Mouse (Mus musculus): ENCODE results near the gene Gm49373. TPM values are rescaled to one million over a fixed set of nuclear protein-coding genes. Genes with fewer than 3 reads are reported as not detected.

Gene Gm49373
- total RNA-seq, 2 experiments from 2014 or later: 0.31 to 0.32 TPM

DNA sequence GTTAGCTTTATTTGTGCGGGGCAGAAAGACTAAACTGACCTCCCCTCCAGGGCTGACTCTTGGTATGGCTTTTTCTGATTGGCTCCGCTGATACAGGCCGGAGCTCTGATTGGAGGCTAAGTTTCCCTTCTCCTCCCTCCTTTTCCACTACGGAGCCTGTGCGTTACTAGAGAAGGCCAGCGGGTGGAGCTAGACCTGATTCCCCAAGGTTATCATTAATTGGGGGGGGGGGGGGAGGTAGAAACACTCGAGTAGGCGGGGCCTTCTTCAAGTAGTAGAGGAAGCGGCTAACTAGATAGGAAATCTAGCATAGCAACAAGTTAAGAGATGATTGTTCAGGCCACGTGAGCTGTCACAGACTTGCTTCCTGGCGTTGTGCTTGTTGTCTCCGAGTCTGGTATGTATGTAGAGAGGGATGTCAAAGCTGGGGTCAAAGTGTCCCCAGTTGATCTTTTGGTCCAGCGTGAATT is 42.1 kb downstream of the Gm49373 start:
- peak; percentile 90 for DNase-seq
- intact Hi-C loops (cut with DNase I): loop anchor here (2.0 kb wide), 2 partner anchors 42 to 106 kb away; partner anchors contain the start of genes Fdx1l and Gm49373

DNA sequence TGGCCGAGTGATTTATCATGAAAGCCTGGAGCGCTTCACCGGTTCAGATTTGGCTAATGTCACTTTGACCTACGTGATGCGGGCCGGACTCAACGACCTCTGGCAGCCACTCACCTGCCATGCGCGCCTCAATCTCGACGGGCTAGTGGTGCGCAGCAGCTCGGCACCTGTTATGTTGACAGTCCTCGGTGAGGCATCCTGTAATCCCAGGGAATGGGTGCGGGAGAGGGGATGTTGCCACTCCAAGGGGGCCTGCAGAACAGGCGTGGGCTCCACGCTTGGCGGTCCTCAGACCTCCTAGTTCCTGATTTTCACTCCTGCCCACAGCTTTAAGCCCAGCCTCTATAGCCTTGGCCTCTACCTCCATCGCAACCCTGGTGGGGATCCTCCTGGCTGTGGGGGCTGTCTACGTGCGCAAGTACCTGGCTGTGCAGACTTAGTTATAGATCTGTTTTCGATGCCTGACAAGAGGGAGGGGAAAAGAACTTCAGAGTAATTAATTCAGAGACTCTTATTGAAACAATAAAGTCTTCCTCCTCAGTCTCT is 42.8 kb downstream of the Gm49373 start:
- intact Hi-C loops (cut with DNase I): loop anchor here (2.0 kb wide), 2 partner anchors 43 to 107 kb away; partner anchors contain the start of genes Fdx1l and Gm49373
- no peak for DNase-seq

DNA sequence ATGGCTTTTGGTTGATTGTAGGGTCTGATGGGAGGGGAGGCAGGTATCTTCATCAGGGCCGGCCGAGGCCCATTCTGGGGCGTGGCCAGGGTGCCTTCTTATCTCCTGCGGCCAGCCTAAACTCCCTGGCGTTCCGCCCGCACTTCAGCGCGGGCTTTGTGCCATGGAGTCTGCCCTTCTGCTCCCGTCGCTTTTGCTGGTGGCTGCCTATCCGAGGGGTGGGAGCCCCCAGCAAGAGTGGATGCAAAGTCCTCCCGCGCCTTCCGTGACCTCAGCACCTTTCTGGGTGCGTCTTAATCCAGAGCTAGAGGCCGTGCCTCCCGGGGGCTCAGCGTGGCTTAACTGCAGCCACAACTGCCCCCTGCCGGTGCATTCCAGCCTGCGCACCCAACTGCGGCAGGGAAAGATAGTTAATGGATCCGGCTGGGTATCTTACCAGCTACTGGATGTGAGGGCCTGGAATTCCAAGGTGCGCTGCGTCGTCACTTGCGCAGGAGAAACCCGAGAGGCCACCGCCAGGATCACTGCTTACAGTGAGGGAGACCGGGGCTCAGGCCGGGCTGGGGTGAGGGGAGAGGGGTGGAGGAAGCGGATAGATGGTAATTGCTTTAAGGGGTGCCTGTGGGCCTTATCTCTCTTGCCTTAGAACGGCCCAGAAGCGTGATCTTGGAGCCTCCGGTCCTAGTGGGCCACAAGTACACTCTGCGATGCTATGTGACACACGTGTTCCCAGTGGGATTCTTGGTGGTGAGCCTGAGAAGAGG is 43.4 kb downstream of the Gm49373 start, which contains the start of gene Icam4:
TSS of gene Icam4 (plus strand) at position 83 of the 764 bp plus-strand sequence.
- intact Hi-C loops (cut with DNase I): loop anchor here (2.0 kb wide), 3 partner anchors 27 to 107 kb away; partner anchors contain the start of genes Fdx1l, Gm49373 and Mrpl4
- DNase-seq: peak; percentile 87 to 89

DNA sequence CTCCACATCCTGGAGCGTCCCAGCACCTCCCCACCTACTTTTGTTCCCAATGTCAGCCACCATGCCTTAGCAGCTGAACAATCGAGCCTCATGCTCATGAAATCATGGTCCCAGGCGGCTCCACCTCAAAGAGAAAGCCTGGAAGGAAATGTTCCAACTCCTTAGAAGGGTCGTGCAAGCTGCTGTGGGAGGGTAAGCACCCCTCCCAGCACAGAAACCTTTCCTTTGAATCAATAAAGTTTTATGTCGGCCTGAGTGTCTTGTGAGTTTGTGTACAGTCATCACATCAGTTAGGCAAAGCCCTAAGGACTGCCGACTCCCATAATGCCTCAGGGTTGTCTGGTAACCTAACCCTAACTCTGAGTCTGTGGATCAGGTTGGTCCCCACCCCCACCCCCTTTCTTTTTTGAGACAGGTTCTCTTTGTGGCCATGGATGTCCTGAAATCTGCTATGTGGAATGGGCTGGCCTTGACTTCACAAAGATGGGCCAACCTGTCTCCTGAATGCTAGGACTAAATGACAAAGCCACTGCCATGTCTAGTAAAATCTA is 44.3 kb downstream of the Gm49373 start:
- no peak for DNase-seq
- intact Hi-C loops (cut with DNase I): loop anchor here (2.0 kb wide), 1 partner anchor 26 kb away; the partner anchor contains the start of gene Mrpl4

DNA sequence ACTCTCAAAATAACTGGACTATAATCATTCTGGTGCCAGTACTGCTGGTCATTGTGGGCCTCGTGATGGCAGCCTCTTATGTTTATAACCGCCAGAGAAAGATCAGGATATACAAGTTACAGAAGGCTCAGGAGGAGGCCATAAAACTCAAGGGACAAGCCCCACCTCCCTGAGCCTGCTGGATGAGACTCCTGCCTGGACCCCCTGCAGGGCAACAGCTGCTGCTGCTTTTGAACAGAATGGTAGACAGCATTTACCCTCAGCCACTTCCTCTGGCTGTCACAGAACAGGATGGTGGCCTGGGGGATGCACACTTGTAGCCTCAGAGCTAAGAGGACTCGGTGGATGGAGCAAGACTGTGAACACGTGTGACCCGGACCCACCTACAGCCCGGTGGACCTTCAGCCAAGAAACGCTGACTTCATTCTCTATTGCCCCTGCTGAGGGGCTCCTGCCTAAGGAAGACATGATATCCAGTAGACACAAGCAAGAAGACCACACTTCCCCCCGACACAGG is 45.1 kb downstream of the Gm49373 start:
- no peak for DNase-seq
- intact Hi-C loops (cut with DNase I): loop anchor here (2.0 kb wide), 1 partner anchor 25 kb away; the partner anchor contains the start of gene Mrpl4

DNA sequence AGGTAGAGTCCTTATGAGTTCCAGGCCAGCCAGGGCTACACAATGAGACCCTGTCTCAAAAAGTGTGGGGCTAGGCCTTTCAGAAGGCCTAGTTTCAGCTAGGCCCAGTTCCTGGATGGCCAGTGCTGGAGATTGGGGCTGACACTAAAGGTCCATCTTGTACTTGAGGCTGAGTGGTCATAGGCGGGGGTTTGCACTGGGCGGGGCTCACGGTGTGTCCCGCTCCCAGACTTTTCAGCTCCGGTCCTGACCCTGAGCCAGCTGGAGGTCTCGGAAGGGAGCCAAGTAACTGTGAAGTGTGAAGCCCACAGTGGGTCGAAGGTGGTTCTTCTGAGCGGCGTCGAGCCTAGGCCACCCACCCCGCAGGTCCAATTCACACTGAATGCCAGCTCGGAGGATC is 46.0 kb downstream of the Gm49373 start:
- no peak for DNase-seq
- intact Hi-C loops (cut with DNase I): no loop called here

DNA sequence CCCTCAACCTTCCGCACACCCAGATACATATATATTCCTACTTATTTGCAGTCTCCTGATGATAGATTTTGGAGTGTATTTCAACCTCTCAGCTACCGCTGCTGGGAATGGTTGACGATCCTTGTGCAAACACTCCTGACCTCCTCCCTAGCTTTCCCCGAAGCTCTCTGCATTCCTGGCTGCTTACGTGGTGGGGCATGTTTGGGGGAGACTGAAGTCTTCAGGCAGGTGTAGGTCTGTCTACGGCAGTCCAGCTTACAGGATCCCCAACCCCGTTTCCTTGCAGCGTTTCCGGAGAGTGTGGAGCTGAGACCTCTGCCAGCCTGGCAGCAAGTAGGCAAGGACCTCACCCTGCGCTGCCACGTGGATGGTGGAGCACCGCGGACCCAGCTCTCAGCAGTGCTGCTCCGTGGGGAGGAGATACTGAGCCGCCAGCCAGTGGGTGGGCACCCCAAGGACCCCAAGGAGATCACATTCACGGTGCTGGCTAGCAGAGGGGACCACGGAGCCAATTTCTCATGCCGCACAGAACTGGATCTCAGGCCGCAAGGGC is 47.6 kb downstream of the Gm49373 start:
- DNase-seq: no peak
- intact Hi-C loops (cut with DNase I): no loop called here

DNA sequence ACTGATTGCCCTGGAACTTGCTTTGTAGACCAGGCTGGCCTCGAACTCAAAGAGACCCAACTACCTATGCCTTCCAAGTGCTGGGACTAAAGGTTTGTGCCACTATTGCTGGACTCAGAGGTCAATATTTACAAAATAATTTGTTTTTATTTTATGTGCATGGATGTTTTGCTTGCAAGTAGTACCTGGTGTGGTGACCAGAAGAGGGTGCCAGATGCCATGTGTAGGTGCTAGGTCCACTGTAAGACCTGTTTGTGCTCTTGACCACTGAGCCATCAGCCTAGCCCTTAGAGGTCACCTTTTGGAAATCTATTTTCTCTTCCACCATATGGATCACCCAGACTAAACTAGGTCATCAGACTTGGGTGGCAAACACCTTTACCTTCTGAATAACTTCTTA is 50.2 kb downstream of the Gm49373 start:
- intact Hi-C loops (cut with DNase I): no loop called here
- no peak for DNase-seq

DNA sequence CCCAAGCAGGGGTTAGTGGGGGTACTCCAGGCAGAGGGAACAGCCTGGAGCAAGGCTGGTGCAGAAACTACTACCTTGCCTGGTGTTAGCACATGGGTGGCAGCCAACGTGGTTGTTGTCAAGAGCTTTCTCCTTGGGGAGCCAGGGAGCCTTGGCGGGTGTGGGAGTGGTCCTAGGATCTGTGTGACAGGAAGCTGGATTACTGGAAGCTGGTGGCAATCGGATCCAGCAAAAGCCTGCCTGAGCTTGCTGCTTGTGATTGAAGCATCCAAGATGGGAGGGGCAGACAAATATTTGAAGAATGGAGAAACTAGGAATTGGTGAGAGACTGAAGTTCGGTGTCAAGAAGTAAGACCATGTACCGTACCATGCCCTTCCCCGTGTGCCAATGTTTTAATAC is 50.6 kb downstream of the Gm49373 start:
- no peak for DNase-seq
- intact Hi-C loops (cut with DNase I): no loop called here

DNA sequence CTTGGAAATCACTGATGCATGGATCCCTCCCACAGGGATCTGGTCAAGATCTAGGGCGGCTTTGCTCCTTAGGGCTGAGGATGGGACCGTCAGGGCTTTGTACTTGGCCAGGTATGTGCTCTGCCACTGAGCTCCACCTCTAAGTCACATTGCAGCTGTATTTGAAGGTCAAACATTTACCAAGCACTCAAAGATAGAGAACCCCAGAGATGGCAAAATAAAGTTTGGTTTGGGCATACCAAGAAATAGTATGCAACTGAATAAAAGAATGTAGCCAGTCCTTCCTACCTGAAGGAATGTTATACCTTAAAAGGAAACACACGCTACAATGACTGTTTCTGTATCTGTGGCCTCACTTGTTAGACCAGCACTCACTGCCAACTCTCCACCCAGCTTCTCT is 51.5 kb downstream of the Gm49373 start:
- intact Hi-C loops (cut with DNase I): no loop called here
- DNase-seq: no peak

DNA sequence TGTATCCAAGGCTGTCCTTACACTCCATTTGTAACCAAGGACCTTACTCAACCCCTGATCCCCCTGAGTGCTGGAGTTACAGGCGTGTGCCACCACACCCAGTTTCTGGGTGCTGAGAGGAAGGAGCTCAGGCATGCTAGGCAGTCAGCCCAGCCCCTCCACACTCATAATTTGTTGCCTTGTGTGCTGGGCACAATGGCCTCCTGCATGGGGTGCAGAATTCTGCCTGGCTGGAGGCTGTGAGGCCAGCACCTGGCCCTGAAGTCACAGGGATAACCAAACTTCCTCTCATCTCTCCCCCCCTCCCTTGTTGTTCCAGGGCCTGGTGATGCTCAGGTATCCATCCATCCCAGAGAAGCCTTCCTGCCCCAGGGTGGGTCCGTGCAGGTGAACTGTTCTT is 54.3 kb downstream of the Gm49373 start:
- no peak for DNase-seq
- intact Hi-C loops (cut with DNase I): no loop called here

DNA sequence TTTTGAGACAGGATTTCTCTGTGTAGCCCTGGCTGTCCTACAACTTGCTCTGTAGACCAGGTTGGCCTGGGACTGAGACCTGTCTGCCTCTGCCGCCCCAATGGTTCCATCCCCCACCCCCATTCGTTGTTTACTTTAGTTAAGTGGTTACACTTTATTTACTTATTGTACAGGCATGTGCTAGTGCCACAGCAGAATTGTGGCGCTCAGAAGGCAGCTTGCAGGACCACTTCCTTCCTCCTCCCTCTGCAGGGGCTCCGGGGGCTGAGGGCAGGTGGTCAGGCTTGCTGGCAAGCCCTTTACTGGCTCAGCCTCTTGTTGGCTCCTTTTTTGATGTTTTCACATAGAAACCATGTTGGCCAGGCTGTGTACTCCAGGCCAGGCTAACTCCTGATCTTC is 55.7 kb downstream of the Gm49373 start:
- no peak for DNase-seq
- intact Hi-C loops (cut with DNase I): no loop called here

DNA sequence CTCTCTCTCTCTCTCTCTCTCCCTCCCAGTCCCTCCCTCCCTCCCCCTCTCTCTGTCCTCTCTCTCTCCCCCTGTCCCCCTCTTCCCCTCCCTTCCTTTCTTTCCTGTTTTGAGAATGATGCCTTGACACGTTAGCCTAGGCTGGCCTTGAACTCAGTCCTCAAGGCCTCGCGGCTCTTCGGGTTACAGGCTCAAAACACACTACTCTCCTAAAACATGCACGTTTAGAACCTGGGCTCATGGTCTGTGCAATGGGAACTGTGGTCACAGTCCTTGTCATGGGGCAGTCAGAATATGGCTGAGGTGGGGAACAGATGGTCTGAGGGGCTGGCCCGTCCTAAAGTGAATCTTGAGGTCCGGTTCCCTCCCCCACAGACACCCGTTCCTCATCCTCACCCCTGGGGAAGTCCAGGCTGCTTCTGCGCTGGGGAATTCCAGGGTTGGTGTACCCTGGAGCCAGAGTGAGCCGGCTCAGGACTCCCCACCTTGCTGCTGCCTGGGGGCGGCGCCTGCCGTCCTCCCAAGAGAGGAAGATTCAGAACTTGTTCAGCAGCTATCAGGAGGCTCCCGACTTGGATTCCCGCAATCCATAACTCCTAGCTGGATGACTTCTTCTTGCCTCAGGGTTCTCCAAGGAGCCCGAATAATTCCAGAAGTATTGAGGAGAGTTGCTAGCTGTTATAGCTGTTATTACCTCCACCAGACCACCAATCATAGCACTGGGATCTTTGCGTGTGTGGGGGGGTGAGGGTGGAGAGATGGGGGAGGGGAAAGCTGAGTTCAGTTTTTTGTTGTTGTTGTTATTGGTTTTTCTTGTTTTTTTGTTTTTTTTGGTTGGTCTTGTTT is 56.3 kb downstream of the Gm49373 start:
- DNase-seq: no peak
- intact Hi-C loops (cut with DNase I): no loop called here

DNA sequence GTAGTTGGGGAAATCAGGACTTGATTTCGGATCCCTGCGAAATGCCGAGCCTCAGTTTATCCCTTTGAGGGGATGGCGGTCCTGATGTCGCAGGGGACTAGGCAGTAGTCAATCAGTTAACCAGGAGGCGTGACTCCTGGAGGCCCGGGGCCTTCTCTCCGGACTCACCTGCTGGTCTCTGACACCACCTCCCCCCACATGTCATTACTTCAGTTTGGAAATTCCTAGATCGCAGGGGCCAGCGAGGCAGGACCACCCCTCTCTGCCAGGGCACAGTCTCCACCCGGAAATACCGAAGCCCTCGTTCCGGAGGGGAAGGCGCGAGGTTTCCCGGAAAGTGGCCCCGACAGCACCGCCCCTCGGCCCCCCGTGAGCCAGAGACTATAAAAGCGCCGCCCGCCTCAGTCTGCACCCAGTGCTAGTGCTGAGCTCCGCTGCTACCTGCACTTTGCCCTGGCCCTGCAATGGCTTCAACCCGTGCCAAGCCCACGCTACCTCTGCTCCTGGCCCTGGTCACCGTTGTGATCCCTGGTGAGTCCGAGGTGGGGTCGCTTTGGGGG is 57.2 kb downstream of the Gm49373 start, which contains the start of gene Icam1:
TSS of gene Icam1 (plus strand) at position 415 of the 560 bp plus-strand sequence.
- intact Hi-C loops (cut with DNase I): no loop called here
- DNase-seq: peak; percentile 67 to 75

DNA sequence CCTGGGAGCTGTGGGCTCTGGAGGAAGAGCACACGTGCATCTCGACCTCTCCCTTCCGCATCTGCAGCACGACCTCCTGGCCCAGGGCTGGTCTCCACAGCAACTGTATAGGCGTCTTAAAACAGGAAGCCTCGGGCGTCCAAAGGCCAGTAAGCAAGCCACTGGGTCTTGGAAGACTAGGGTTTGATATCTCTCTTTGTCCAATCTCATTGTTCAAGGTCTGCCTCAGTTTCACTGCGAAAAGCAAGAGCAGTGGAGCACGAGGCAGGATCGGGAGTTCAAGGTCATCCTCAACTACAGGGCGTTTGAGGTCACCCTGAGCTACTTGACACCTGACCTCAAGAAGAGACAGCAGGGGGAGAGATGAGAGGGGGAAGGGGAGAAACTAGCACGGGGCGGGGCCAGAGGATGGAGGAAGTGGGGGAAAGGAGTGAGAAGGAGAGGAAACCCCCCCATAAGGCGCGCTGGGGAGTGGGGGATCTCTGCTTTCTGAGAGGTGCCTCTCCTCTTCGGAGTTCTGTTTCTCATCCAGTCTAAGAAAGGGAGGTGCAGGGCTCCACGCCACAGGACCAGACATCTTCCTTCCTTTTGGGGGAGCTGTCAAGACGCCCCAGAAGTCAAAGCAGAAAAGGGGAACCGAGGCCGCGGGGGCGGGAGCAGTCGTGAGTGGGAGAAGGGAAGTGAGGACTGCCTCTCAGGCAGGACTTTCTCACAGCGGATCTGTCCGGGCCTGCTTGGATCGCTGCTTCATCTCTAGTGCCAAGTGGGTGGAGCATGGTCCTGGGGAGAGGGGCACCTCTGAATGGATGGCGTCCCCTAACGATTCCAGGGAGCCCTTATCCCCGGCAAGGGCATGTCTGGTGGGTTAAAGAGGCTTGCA is 58.0 kb downstream of the Gm49373 start:
- DNase-seq: peak; percentile 70 to 77
- intact Hi-C loops (cut with DNase I): no loop called here
